Mouse (Mus musculus): ENCODE measurements around the gene Glmp. TPM values are rescaled to one million over a fixed set of nuclear protein-coding genes. Genes with fewer than 3 reads are reported as not detected.
"Not testable (repeated sequence)": the region's sequence is repeated elsewhere in the genome, so short reads cannot be mapped to it uniquely, and the experiment has no call there.

The Glmp gene
- polyA plus RNA-seq, 1 experiment from 2014 or later: 87.2 TPM

- ATAC-seq (replicated peaks; ENCODE audit: low FRiP score) (0 out of 2 replicates have a peak, but pooled peaks have one; percentile 36), DNase-seq (ENCODE audit: low spot score) (peak; percentile 48)
- H3K27me3 ChIP-seq (ENCODE audit: control insufficient read depth, insufficient read depth, low read length); H3K4me2 ChIP-seq (ENCODE audit: low read depth, low read length, severe bottlenecking); H3K4me3 ChIP-seq (ENCODE audit: low read depth, low read length); H3K36me3 ChIP-seq (ENCODE audit: control insufficient read depth, insufficient read depth, low read length); H3K9me3 ChIP-seq (ENCODE audit: control insufficient read depth, low read length); H3K9ac ChIP-seq (ENCODE audit: low read length); H3K4me1 ChIP-seq (replicated peaks; ENCODE audit: control insufficient read depth, insufficient read depth, low read length): not testable (repeated sequence)
- peak overlapping the region; percentile 41; the same call in 1 of the 2 replicates for H3K27ac ChIP-seq (ENCODE audit: low read depth, low read length)
- WGBS: 18% methylated on average over 5 of the region's 7 CpGs
Observed at GRCm38 (mm10) chr3:88376644-88377043, 51.8 kb downstream of the Glmp start.

DNA sequence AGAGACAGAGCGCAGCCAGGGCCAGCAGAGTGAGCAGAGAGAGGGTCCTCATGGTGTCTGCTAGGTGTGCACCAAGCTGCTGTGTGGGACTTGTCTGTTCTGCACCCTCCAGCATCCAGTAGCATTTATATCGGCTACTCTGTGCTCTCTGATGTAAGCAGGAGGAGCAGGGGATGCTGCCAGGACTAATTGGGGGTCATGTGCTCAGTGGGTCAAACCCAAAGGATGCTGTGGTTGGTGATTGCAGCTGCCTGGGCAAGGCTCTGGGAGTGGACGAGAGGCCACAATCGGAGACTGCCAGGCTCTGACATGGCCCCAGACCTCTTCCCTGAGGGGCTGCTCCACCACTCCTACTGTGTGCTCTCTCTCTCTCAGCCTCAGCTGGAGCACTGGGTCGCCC, 53.8 kb downstream of the Glmp start, which contains the start of gene Bglap2:
TSS of gene Bglap2 (minus strand) at position 101 of the 400 bp plus-strand sequence.
- H3K9me3 ChIP-seq (ENCODE audit: control insufficient read depth, low read length); H3K4me2 ChIP-seq (ENCODE audit: low read depth, low read length, severe bottlenecking); H3K27ac ChIP-seq (ENCODE audit: low read depth, low read length); H3K27me3 ChIP-seq (ENCODE audit: control insufficient read depth, insufficient read depth, low read length); H3K9ac ChIP-seq (ENCODE audit: low read length); H3K4me3 ChIP-seq (ENCODE audit: low read depth, low read length); ATAC-seq (replicated peaks; ENCODE audit: low FRiP score); DNase-seq (ENCODE audit: low spot score); H3K4me1 ChIP-seq (replicated peaks; ENCODE audit: control insufficient read depth, insufficient read depth, low read length); H3K36me3 ChIP-seq (ENCODE audit: control insufficient read depth, insufficient read depth, low read length): not testable (repeated sequence)
- WGBS: 79% methylated on average over 5 of the region's 5 CpGs

Other genes with a start within 250 kb of the Glmp start
- not detected in 2 replicates for gene Ttc24, start 246.7 kb upstream of the Glmp start, polyA plus RNA-seq (2014; fragmentation: Nextera tagmentation; extraction: Ambion mirVana)
- gene Iqgap3, start 243.1 kb upstream of the Glmp start, polyA plus RNA-seq (2014; fragmentation: Nextera tagmentation; extraction: Ambion mirVana): 26.8 and 27.0 TPM in 2 replicates
- 17.3 and 19.7 TPM in 2 replicates for gene Mef2d, start 182.7 kb upstream of the Glmp start, polyA plus RNA-seq (2014; fragmentation: Nextera tagmentation; extraction: Ambion mirVana)
- gene Rhbg, start 70.3 kb upstream of the Glmp start, polyA plus RNA-seq (2014; fragmentation: Nextera tagmentation; extraction: Ambion mirVana): 0.36 TPM in 1 of 2 replicates, not detected in the other
- gene Gm38392, start 37.8 kb upstream of the Glmp start, polyA plus RNA-seq (2014; fragmentation: Nextera tagmentation; extraction: Ambion mirVana): 0.16 TPM in 1 of 2 replicates, not detected in the other
- 10.4 and 12.2 TPM in 2 replicates for gene Tsacc, start 28.0 kb upstream of the Glmp start, polyA plus RNA-seq (2014; fragmentation: Nextera tagmentation; extraction: Ambion mirVana)
- gene Cct3, start 27.9 kb upstream of the Glmp start, polyA plus RNA-seq (2014; fragmentation: Nextera tagmentation; extraction: Ambion mirVana): 725 and 780 TPM in 2 replicates
- gene Tmem79, start 11.1 kb downstream of the Glmp start, polyA plus RNA-seq (2014; fragmentation: Nextera tagmentation; extraction: Ambion mirVana): 1.6 and 2.7 TPM in 2 replicates
- 70.6 and 75.4 TPM in 2 replicates for gene Smg5, start 11.2 kb downstream of the Glmp start, polyA plus RNA-seq (2014; fragmentation: Nextera tagmentation; extraction: Ambion mirVana)
- 1.1 and 1.2 TPM in 2 replicates for gene Paqr6, start 39.6 kb downstream of the Glmp start, polyA plus RNA-seq (2014; fragmentation: Nextera tagmentation; extraction: Ambion mirVana)
- not detected in 2 replicates for gene Bglap3, start 47.7 kb downstream of the Glmp start, polyA plus RNA-seq (2014; fragmentation: Nextera tagmentation; extraction: Ambion mirVana)
- not detected in 2 replicates for gene Bglap2, start 53.7 kb downstream of the Glmp start, polyA plus RNA-seq (2014; fragmentation: Nextera tagmentation; extraction: Ambion mirVana)
- gene Bglap, start 59.4 kb downstream of the Glmp start, polyA plus RNA-seq (2014; fragmentation: Nextera tagmentation; extraction: Ambion mirVana): not detected in 2 replicates
- gene Pmf1, start 85.3 kb downstream of the Glmp start, polyA plus RNA-seq (2014; fragmentation: Nextera tagmentation; extraction: Ambion mirVana): 141 and 158 TPM in 2 replicates
- gene Slc25a44, start 100.1 kb downstream of the Glmp start, polyA plus RNA-seq (2014; fragmentation: Nextera tagmentation; extraction: Ambion mirVana): 22.6 and 23.1 TPM in 2 replicates
- 9.3 and 10.3 TPM in 2 replicates for gene Sema4a, start 136.2 kb downstream of the Glmp start, polyA plus RNA-seq (2014; fragmentation: Nextera tagmentation; extraction: Ambion mirVana)
- gene Lmna, start 184.9 kb downstream of the Glmp start, polyA plus RNA-seq (2014; fragmentation: Nextera tagmentation; extraction: Ambion mirVana): 19.4 and 20.4 TPM in 2 replicates
- gene Mex3a, start 207.4 kb downstream of the Glmp start, polyA plus RNA-seq (2014; fragmentation: Nextera tagmentation; extraction: Ambion mirVana): 44.4 and 46.2 TPM in 2 replicates
- gene Rab25, start 223.3 kb downstream of the Glmp start, polyA plus RNA-seq (2014; fragmentation: Nextera tagmentation; extraction: Ambion mirVana): 0.43 and 1.1 TPM in 2 replicates
- gene Lamtor2, start 228.1 kb downstream of the Glmp start, polyA plus RNA-seq (2014; fragmentation: Nextera tagmentation; extraction: Ambion mirVana): 89.3 and 96.0 TPM in 2 replicates
- 89.2 and 95.0 TPM in 2 replicates for gene Ubqln4, start 228.7 kb downstream of the Glmp start, polyA plus RNA-seq (2014; fragmentation: Nextera tagmentation; extraction: Ambion mirVana)